Mouse (Mus musculus) cerebellum, adult (tissue): ENCODE measurements around the gene Slc35b1.

Experiments
- ATAC-seq: cut with Nextera tagmentation; 2 replicates; pipeline ENCODE4 v1.9.2; 2017; ENCODE audit warnings: mild to moderate bottlenecking, moderate library complexity, mixed read lengths; ENCODE audit not compliant: insufficient number of reproducible peaks, low FRiP score, low TSS enrichment

Gene Slc35b1

DNA sequence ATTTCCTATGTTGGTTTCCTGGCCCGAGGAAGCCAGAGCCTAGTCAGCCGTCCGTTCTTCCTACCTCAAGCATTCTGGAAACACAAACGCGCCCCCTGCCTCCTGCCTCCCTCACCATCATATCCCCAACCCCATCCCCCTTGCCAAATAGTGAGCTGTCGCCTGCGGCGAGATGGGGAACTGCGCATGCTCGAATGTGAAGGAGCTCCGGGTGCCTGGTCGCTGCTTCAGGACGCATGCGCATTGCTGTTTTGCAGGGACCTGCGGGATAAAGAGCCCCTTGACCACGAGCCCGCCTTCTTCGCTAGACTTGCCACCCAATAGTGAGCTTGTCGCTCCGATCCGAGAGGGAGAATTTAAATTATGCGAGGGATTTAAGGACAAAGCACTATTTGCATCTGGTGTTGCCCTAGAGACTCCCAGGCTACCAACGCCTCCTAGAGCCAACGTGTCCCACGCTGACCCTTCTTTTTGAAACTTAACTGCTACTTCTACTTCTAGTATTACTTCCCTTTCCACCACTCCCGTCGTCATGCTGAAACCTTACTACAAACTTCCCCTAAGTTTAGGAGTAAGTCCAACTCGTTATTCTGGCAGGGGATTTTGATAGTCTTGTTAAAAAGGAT is 30.2 kb downstream of the Slc35b1 start:
- peak; percentile 82 for ATAC-seq

- ATAC-seq = no peak
Observed at GRCm38 (mm10) chr11:95415931-95416330, 31.4 kb downstream of the Slc35b1 start.

DNA sequence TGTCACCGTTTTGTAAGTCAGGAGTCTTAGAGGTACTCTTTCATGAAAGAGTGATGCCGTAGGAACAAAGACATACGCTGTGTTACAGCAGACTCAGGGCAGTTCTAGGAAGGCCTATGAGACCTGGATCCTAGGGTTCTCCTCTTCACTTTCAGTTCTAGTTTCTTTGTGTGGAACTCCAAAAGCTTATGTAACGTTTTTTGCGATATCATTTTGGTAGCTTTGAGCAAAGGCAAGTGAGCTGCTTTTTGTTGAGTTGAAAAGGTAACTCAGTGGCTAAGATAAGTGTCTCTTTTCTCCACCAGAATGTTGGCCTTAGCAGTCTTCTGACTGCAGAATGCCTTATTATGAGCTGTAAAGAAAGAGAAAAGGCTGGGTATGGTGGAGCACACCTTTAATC is 32.8 kb downstream of the Slc35b1 start:
- ATAC-seq = no peak

- ATAC-seq = no peak
Observed at GRCm38 (mm10) chr11:95420880-95421435, 36.5 kb downstream of the Slc35b1 start.

DNA sequence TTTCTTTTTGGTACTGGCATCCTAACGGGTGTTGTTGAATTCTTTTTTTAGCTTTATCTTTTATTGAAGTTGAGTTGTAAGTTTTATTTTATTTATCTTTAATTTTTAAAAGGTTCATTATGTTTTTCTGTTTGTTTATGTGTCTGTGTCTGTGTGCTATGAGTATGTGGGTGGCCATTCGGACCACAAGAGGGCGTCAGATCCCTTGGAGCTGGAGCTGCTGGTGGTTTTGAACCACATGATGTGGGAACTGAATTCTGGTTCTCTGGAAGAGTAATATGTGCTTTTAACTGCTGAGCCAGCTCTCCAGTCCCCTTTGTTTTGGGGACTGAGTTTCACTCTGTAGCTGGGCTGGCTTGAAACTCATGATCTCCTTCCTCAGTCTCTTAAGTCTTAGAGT is 39.0 kb downstream of the Slc35b1 start:
- ATAC-seq = no peak

GRCm38 (mm10) chr11:95431344-95431743 is 46.9 kb downstream of the Slc35b1 start:
- ATAC-seq = no peak

DNA sequence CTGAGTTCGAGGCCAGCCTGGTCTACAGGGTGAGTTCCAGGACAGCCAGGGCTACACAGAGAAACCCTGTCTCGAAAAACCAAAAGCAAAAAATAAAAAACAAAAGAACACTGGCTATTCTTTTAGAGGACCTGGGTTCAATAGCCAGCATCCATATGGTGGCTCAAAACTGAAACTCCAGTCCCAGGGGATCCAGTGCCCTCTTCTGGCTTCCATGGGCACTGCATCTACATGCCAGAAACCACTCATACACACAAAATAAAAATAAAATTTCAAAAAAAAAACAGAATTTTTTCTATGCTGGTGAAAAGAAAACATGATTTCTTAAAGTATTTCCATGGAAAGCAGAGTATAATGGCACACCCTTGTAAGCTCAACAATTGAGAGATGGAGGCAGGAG is 47.7 kb downstream of the Slc35b1 start:
- no peak for ATAC-seq
